Mouse (Mus musculus) midbrain, embryonic 14.5 days (tissue): ENCODE measurements around the gene Nol4l. TPM values are rescaled to one million over a fixed set of nuclear protein-coding genes. Genes with fewer than 3 reads are reported as not detected.
A peak's percentile ranks its signal among the peaks of the same experiment; 100 is the strongest.
"Not testable (repeated sequence)": the region's sequence is repeated elsewhere in the genome, so short reads cannot be mapped to it uniquely, and the experiment has no call there.

Experiments
- ATAC-seq: fragments of 200-750 bp; cut with Nextera tagmentation; 2 replicates; pipeline ENCODE4 v1.8.0; 2017; ENCODE audit warnings: moderate number of reproducible peaks, moderate library complexity; ENCODE audit not compliant: low FRiP score, low TSS enrichment
- DNase-seq: peaks from one replicate; pipeline ENCODE4 v3.0.0-alpha.2; 2015
- H3K27ac ChIP-seq: fragments of 300-500 bp; sonication (generic); replicated peaks from 2 replicates; pipeline ENCODE4 v1.5.1; 2014; ENCODE audit warnings: mild to moderate bottlenecking, low read depth, low read length, moderate library complexity
- H3K27me3 ChIP-seq: fragments of 300-500 bp; sonication (generic); 2 replicates; pipeline ENCODE4 v1.6.1; 2014; ENCODE audit warnings: low read length, control low read depth, mixed read lengths; ENCODE audit not compliant: control insufficient read depth, insufficient read depth
- H3K36me3 ChIP-seq: fragments of 300-500 bp; sonication (generic); 2 replicates; pipeline ENCODE4 v1.6.1; 2014; ENCODE audit warnings: low read length, control low read depth; ENCODE audit not compliant: control insufficient read depth, insufficient read depth
- H3K4me1 ChIP-seq: fragments of 300-500 bp; sonication (generic); 2 replicates; pipeline ENCODE4 v1.6.1; 2014; ENCODE audit warnings: mild to moderate bottlenecking, antibody characterized with exemption, low read length, control low read depth; ENCODE audit not compliant: control insufficient read depth, insufficient read depth
- H3K4me2 ChIP-seq: fragments of 300-500 bp; sonication (generic); 2 replicates; pipeline ENCODE4 v1.6.1; 2014; ENCODE audit warnings: mild to moderate bottlenecking, low read length, moderate library complexity
- H3K4me3 ChIP-seq: fragments of 300-500 bp; sonication (generic); replicated peaks from 2 replicates; pipeline ENCODE4 v1.5.1; 2014; ENCODE audit warnings: low read depth, low read length
- H3K9ac ChIP-seq: fragments of 300-500 bp; sonication (generic); replicated peaks from 2 replicates; pipeline ENCODE4 v1.6.1; 2014; ENCODE audit warnings: mild to moderate bottlenecking, low read length, moderate library complexity
- H3K9me3 ChIP-seq: fragments of 300-500 bp; sonication (generic); 2 replicates; pipeline ENCODE4 v1.6.1; 2016; ENCODE audit warnings: low read length, control low read depth, mixed read lengths; ENCODE audit not compliant: control insufficient read depth
- WGBS: fragments of 180-500 bp; shearing (Covaris S2); extraction: QIAGEN DNeasy Blood & Tissue Kit; methylation state at CpG from one replicate; pipeline ENCODE4 v1.1.7; 2014; 5-methylcytosine and 5-hydroxymethylcytosine counted together
- polyA plus RNA-seq: library from polyadenylated mRNA; unstranded; fragments of >200 nt; fragmentation: Nextera tagmentation; extraction: Ambion mirVana; gene quantifications from 2 replicates; pipeline ENCODE4 v1.2.1, GENCODE M21; 2014

Nol4l gene
- polyA plus RNA-seq, 1 experiment from 2014 or later, result 51.7 TPM

- DNase-seq (no peak), ATAC-seq (no peak)
- no peaks in the 10 kb centered on the region for H3K9me3 ChIP-seq
- no peak overlapping the region for H3K4me2 ChIP-seq
- peaks cover 73% of the 10 kb centered on the region for H3K36me3 ChIP-seq
- H3K27me3 ChIP-seq, result no peaks in the 10 kb centered on the region
- H3K27ac ChIP-seq, result no peak overlapping the region
- no peak overlapping the region for H3K9ac ChIP-seq
- no peaks in the 10 kb centered on the region for H3K4me1 ChIP-seq
- WGBS, result 92% methylated on average over 3 of the region's 3 CpGs
- no peak overlapping the region for H3K4me3 ChIP-seq
These were observed 125.7 kb downstream of the Nol4l start for GRCm38 (mm10) chr2:153404062-153404461.

GRCm38 (mm10) chr2:153399166-153399565 lies 130.6 kb downstream of the Nol4l start:
- Histone ChIP-seq H3K36me3 (peaks cover 81% of the 10 kb centered on the region), H3K4me1 (no peaks in the 10 kb centered on the region), H3K9ac (no peak overlapping the region), H3K4me3 (no peak overlapping the region), H3K4me2 (no peak overlapping the region), H3K9me3 (no peaks in the 10 kb centered on the region), H3K27me3 (no peaks in the 10 kb centered on the region), H3K27ac (no peak overlapping the region)
- DNase-seq (no peak), ATAC-seq (no peak)
- WGBS, result 89% methylated on average over 15 of the region's 15 CpGs

- no peak overlapping the region for H3K4me3 ChIP-seq
- no peaks in the 10 kb centered on the region for H3K4me1 ChIP-seq
- WGBS, result 95% methylated on average over 11 of the region's 11 CpGs
- no peak overlapping the region for H3K4me2 ChIP-seq
- ATAC-seq, result no peak
- no peak for DNase-seq
- H3K9me3 ChIP-seq, result no peaks in the 10 kb centered on the region
- no peak overlapping the region for H3K27ac ChIP-seq
- no peaks in the 10 kb centered on the region for H3K27me3 ChIP-seq
- H3K9ac ChIP-seq, result no peak overlapping the region
- H3K36me3 ChIP-seq, result peaks cover 93% of the 10 kb centered on the region
These were observed 131.8 kb downstream of the Nol4l start for GRCm38 (mm10) chr2:153397790-153398515.

- WGBS, result 95% methylated on average over 10 of the region's 10 CpGs
- H3K4me1 ChIP-seq, result no peaks in the 10 kb centered on the region
- no peak overlapping the region for H3K4me2 ChIP-seq
- no peaks in the 10 kb centered on the region for H3K9me3 ChIP-seq
- H3K4me3 ChIP-seq, result no peak overlapping the region
- no peaks in the 10 kb centered on the region for H3K27me3 ChIP-seq
- peaks cover 64% of the 10 kb centered on the region for H3K36me3 ChIP-seq
- H3K27ac ChIP-seq, result no peak overlapping the region
- DNase-seq, result no peak
- ATAC-seq, result no peak
- H3K9ac ChIP-seq, result no peak overlapping the region
These were observed 136.7 kb downstream of the Nol4l start for GRCm38 (mm10) chr2:153393045-153393444.

- no peak for DNase-seq
- ATAC-seq, result no peak
- 92% methylated on average over 2 of the region's 2 CpGs for WGBS
- Histone ChIP-seq H3K4me2 (no peak overlapping the region), H3K27me3 (no peaks in the 10 kb centered on the region), H3K4me3 (no peak overlapping the region), H3K9ac (no peak overlapping the region), H3K9me3 (no peaks in the 10 kb centered on the region), H3K4me1 (no peaks in the 10 kb centered on the region), H3K36me3 (peaks cover 40% of the 10 kb centered on the region), H3K27ac (no peak overlapping the region)
These were observed 139.9 kb downstream of the Nol4l start for GRCm38 (mm10) chr2:153389831-153390230.

- Histone ChIP-seq H3K27me3 (no peaks in the 10 kb centered on the region), H3K4me2 (no peak overlapping the region), H3K36me3 (peaks cover 24% of the 10 kb centered on the region), H3K27ac (no peak overlapping the region), H3K9me3 (no peaks in the 10 kb centered on the region), H3K4me3 (no peak overlapping the region), H3K9ac (no peak overlapping the region), H3K4me1 (no peaks in the 10 kb centered on the region)
- ATAC-seq (no peak), DNase-seq (no peak)
- WGBS, result 95% methylated on average over 1 of the region's 1 CpGs
These were observed 149.3 kb downstream of the Nol4l start for GRCm38 (mm10) chr2:153380479-153380878.

- Histone ChIP-seq H3K4me3 (no peak overlapping the region), H3K9ac (no peak overlapping the region), H3K9me3 (no peaks in the 10 kb centered on the region), H3K4me2 (no peak overlapping the region), H3K36me3 (peaks cover 8% of the 10 kb centered on the region; the same call in 1 of the 2 replicates), H3K27ac (no peak overlapping the region), H3K27me3 (no peaks in the 10 kb centered on the region), H3K4me1 (no peaks in the 10 kb centered on the region)
- 89% methylated on average over 2 of the region's 2 CpGs for WGBS
- ATAC-seq, result no peak
- DNase-seq, result peak; percentile 5
These were observed 154.4 kb downstream of the Nol4l start for GRCm38 (mm10) chr2:153375380-153375779.

GRCm38 (mm10) chr2:153370871-153371270 lies 158.9 kb downstream of the Nol4l start:
- Histone ChIP-seq H3K27ac (no peak overlapping the region), H3K9ac (no peak overlapping the region), H3K27me3 (no peaks in the 10 kb centered on the region), H3K36me3 (peaks cover 29% of the 10 kb centered on the region), H3K4me2 (no peak overlapping the region), H3K9me3 (no peaks in the 10 kb centered on the region), H3K4me3 (no peak overlapping the region), H3K4me1 (no peaks in the 10 kb centered on the region)
- DNase-seq, result no peak
- no peak for ATAC-seq

GRCm38 (mm10) chr2:153364531-153364930 lies 165.2 kb downstream of the Nol4l start:
- not testable (repeated sequence) for ATAC-seq, H3K4me2 ChIP-seq, H3K4me3 ChIP-seq, H3K9ac ChIP-seq, H3K27ac ChIP-seq, H3K4me1 ChIP-seq, H3K9me3 ChIP-seq, H3K27me3 ChIP-seq, DNase-seq
- H3K36me3 ChIP-seq, result peaks cover 71% of the 10 kb centered on the region
- 96% methylated on average over 14 of the region's 14 CpGs for WGBS
